ENCODE assay signal across 16 mouse cellular contexts in the genomic region with DNA sequence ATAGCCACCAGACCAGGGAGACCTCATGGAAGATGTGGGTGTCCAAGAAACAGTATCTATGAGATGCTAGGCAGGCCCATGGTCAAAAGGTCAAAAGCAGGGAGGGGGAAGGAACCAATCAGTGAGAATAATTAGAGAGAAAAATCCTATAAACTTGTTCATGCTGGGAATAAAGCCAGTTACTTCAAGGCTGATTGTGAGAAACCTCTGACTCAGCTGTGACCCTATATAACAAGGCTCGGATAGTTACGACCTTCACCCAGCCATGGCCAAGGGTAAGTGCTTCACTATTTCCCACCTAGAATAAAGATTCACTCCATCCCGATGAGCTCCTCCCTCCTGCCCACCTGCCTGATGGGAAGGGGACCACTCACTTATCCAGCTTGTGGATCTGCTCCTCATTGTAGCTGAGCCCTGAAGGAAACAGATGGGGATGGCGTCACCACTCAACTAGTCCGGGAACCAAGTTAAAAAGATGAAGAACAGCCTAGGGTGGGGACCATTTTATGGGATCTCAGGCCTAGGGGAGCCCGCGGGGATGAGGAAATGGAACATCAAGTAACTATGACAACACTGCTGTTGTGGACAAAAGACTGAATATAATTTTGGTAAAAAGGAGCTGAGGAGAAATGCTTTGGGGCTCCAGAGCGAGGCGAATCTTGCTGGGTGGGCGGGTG. TPM values are rescaled to one million over a fixed set of nuclear protein-coding genes. Genes with fewer than 3 reads are reported as not detected.
DNase-seq lines count a peak whose midpoint lies in the region; ATAC-seq and TF ChIP-seq lines count a peak whose summit lies in the region.
"Had no signal": no experiment of that assay in that cellular context is flagged by ENCODE, and none has a peak within 500 bp of the region (broad histone marks: within the 10 kb centered on the region; RNA-seq: fewer than 3 reads in every experiment).

No protein-coding gene starts in this region.

- TF ChIP-seq POLR2A in heart, adult 2 months (IDR thresholded peaks at IDR 0.05; ENCODE audit: insufficient read depth, low read depth, low read length), result no peak

- no peaks in the 10 kb centered on the region; the same call in 1 of the 2 replicates for H3K27me3 ChIP-seq in lung, embryonic 16.5 days (ENCODE audit: control insufficient read depth, insufficient read depth, low read depth, low read length)
- H3K27me3 ChIP-seq in limb, embryonic 15.5 days, result no peaks in the 10 kb centered on the region
- no peaks in the 10 kb centered on the region for H3K27me3 ChIP-seq in heart, adult 2 months (ENCODE audit: control insufficient read depth, insufficient read depth, low read length)
- H3K27me3 ChIP-seq: forebrain, embryonic 13.5 days had no signal

- H3K79me2 ChIP-seq in heart, adult 2 months (replicated peaks; ENCODE audit: control insufficient read depth, insufficient read depth, low read length), result no peaks in the 10 kb centered on the region

- H3K4me2 ChIP-seq in lung, embryonic 16.5 days (ENCODE audit: low read depth, low read length), result no peak overlapping the region
- H3K4me2 ChIP-seq in limb, embryonic 15.5 days, result no peak overlapping the region
- H3K4me2 ChIP-seq: embryonic facial prominence, embryonic 13.5 days; forebrain, embryonic 13.5 days; liver, embryonic 12.5 days; stomach, embryonic 15.5 days had no signal

- peak; percentile 41 for DNase-seq in gastrocnemius, adult 2 months
- no peak for DNase-seq in gastrocnemius, postnatal 36 days
- DNase-seq in lung, adult 18-20 months, result no peak
- DNase-seq in right cerebral cortex, postnatal 4 days, result peak; percentile 22
- no peak for DNase-seq in right cerebral cortex, postnatal 14 days
- no peak for DNase-seq in heart, adult 2 months

- no peaks in the 10 kb centered on the region for H3K9me3 ChIP-seq in lung, embryonic 16.5 days (ENCODE audit: control insufficient read depth, low read length)
- H3K9me3 ChIP-seq in limb, embryonic 15.5 days, result no peaks in the 10 kb centered on the region
- H3K9me3 ChIP-seq: embryonic facial prominence, embryonic 13.5 days; forebrain, embryonic 13.5 days; heart, embryonic 10.5 days; hindbrain, embryonic 10.5 days; liver, embryonic 12.5 days; stomach, embryonic 15.5 days had no signal

- no peak overlapping the region for H3K27ac ChIP-seq in gastrocnemius, adult 2 months
- H3K27ac ChIP-seq in lung, embryonic 16.5 days (ENCODE audit: low read length), result no peak overlapping the region
- H3K27ac ChIP-seq in limb, embryonic 15.5 days, result peak overlapping the region; percentile 38; the same call in 1 of the 2 replicates
- no peak overlapping the region for H3K27ac ChIP-seq in heart, adult 2 months
- H3K27ac ChIP-seq: embryonic facial prominence, embryonic 13.5 days; forebrain, embryonic 13.5 days; heart, embryonic 10.5 days; hindbrain, embryonic 10.5 days; liver, embryonic 12.5 days; stomach, embryonic 15.5 days had no signal

- no peak for TF ChIP-seq EP300 in heart, adult 2 months (IDR thresholded peaks at IDR 0.05; ENCODE audit: insufficient read depth, low read depth, low read length)

- peaks cover 3% of the 10 kb centered on the region; the same call in 1 of the 2 replicates for H3K4me1 ChIP-seq in lung, embryonic 16.5 days (replicated peaks; ENCODE audit: control insufficient read depth, insufficient read depth, low read length)
- H3K4me1 ChIP-seq in limb, embryonic 15.5 days, result peaks cover 8% of the 10 kb centered on the region
- H3K4me1 ChIP-seq in heart, adult 2 months (ENCODE audit: control insufficient read depth, insufficient read depth, low read length), result no peaks in the 10 kb centered on the region
- H3K4me1 ChIP-seq: embryonic facial prominence, embryonic 13.5 days; forebrain, embryonic 13.5 days; hindbrain, embryonic 10.5 days; liver, embryonic 12.5 days; stomach, embryonic 15.5 days had no signal

- 69% methylated on average over 10 of the region's 10 CpGs for WGBS in lung, embryonic 16.5 days
- WGBS in limb, embryonic 15.5 days, result 43% methylated on average over 10 of the region's 10 CpGs
- 58% methylated on average over 10 of the region's 10 CpGs for WGBS in heart, adult 2 months

- ATAC-seq in lung, embryonic 16.5 days (ENCODE audit: low read depth), result 0 out of 2 replicates have a peak, but pooled peaks have one; percentile 3
- ATAC-seq in limb, embryonic 15.5 days (ENCODE audit: insufficient number of reproducible peaks, low FRiP score, low TSS enrichment, low read depth), result no peak
- ATAC-seq: intestine, postnatal 0 days; liver, embryonic 12.5 days had no signal

- H3K9ac ChIP-seq in lung, embryonic 16.5 days (ENCODE audit: low read length), result no peak overlapping the region
- no peak overlapping the region for H3K9ac ChIP-seq in limb, embryonic 15.5 days
- H3K9ac ChIP-seq in heart, adult 2 months (ENCODE audit: low read depth, low read length), result no peak overlapping the region
- H3K9ac ChIP-seq: embryonic facial prominence, embryonic 13.5 days; forebrain, embryonic 13.5 days; liver, embryonic 12.5 days; stomach, embryonic 15.5 days had no signal

- intact Hi-C loops in gastrocnemius, adult 2 months (cut with DNase I), result loop anchor here (2.0 to 10.0 kb wide), 3 partner anchors 79 to 385 kb away; no protein-coding TSS in a partner anchor
- intact Hi-C loops in gastrocnemius, postnatal 36 days (cut with DNase I), result loop anchor here (2.0 to 5.0 kb wide), 2 partner anchors 142 to 385 kb away; no protein-coding TSS in a partner anchor
- intact Hi-C loops in heart, adult 2 months (cut with DNase I), result loop anchor here (5.0 kb wide), 2 partner anchors 382 to 712 kb away; no protein-coding TSS in a partner anchor

- no peak overlapping the region for H3K4me3 ChIP-seq in gastrocnemius, adult 2 months
- no peak overlapping the region for H3K4me3 ChIP-seq in lung, embryonic 16.5 days (ENCODE audit: low read length)
- H3K4me3 ChIP-seq in limb, embryonic 15.5 days, result no peak overlapping the region
- no peak overlapping the region for H3K4me3 ChIP-seq in heart, adult 2 months
- H3K4me3 ChIP-seq: embryonic facial prominence, embryonic 13.5 days; forebrain, embryonic 13.5 days; heart, embryonic 10.5 days; hindbrain, embryonic 10.5 days; liver, embryonic 12.5 days; megakaryocyte, embryonic 14.5 days; stomach, embryonic 15.5 days had no signal

- H3K36me3 ChIP-seq in lung, embryonic 16.5 days (ENCODE audit: control insufficient read depth, insufficient read depth, low read length), result no peaks in the 10 kb centered on the region; the same call in 1 of the 2 replicates
- H3K36me3 ChIP-seq in limb, embryonic 15.5 days, result peaks cover 12% of the 10 kb centered on the region; the same call in 1 of the 2 replicates
- no peaks in the 10 kb centered on the region for H3K36me3 ChIP-seq in heart, adult 2 months (ENCODE audit: control insufficient read depth, insufficient read depth, low read length)
- H3K36me3 ChIP-seq: embryonic facial prominence, embryonic 13.5 days; heart, embryonic 10.5 days; hindbrain, embryonic 10.5 days; liver, embryonic 12.5 days; stomach, embryonic 15.5 days had no signal

- TF ChIP-seq CTCF in gastrocnemius, adult 2 months (IDR thresholded peaks at IDR 0.05), result no peak
- TF ChIP-seq CTCF in heart, adult 2 months (IDR thresholded peaks at IDR 0.05), result no peak

RNA-seq across cellular contexts. Expression of a gene that starts 14.7 kb away (rescaled TPM):
- 1 to 10 TPM in 1 of 2 experiments, under 1 TPM in 1; 0.71 to 1.1 TPM for total RNA-seq in gastrocnemius, adult 2 months (2021)
- total RNA-seq in gastrocnemius, postnatal 36 days (2021), result 1 to 10 TPM in 1 of 2 experiments, under 1 TPM in 1; 0.35 to 1.2 TPM
- 6.1 and 8.2 TPM in 2 replicates for polyA plus RNA-seq in lung, embryonic 16.5 days (2015; fragmentation: Nextera tagmentation; extraction: Ambion mirVana)
- 6.1 and 6.3 TPM in 2 replicates for polyA plus RNA-seq in limb, embryonic 15.5 days (2015; fragmentation: Nextera tagmentation; extraction: Ambion mirVana)
- total RNA-seq in heart, adult 2 months (2021), result 1 to 10 TPM; 1.7 to 2.3 TPM
- 1.6 and 2.0 TPM in 2 replicates for polyA plus RNA-seq in heart, adult 2 months (2012; rRNA removed)

RNA-seq across cellular contexts. Expression of a gene that starts 19.6 kb away (rescaled TPM):
- total RNA-seq in gastrocnemius, adult 2 months (2021), result 1 to 10 TPM in 1 of 2 experiments, under 1 TPM in 1; 0.46 to 1.1 TPM
- 1 to 10 TPM; 1.1 TPM for total RNA-seq in gastrocnemius, postnatal 36 days (2021)
- polyA plus RNA-seq in lung, embryonic 16.5 days (2015; fragmentation: Nextera tagmentation; extraction: Ambion mirVana), result 4.7 and 5.1 TPM in 2 replicates
- polyA plus RNA-seq in limb, embryonic 15.5 days (2015; fragmentation: Nextera tagmentation; extraction: Ambion mirVana), result 7.1 and 7.3 TPM in 2 replicates
- 1 to 10 TPM; 1.5 TPM for total RNA-seq in heart, adult 2 months (2021)
- 3.4 and 4.7 TPM in 2 replicates for polyA plus RNA-seq in heart, adult 2 months (2012; rRNA removed)

Comparison
In these comparisons a context has a peak if more than half of its experiments do, and no peak if none do; other contexts are left out.
1. DNase-seq: peak in gastrocnemius, adult 2 months (single experiment) and right cerebral cortex, postnatal 4 days (single experiment); none in gastrocnemius, postnatal 36 days (0 of 2), lung, adult 18-20 months (0 of 2), right cerebral cortex, postnatal 14 days (single experiment) and heart, adult 2 months (0 of 2).